Mouse (Mus musculus): ENCODE data around the gene Phf5a.

Phf5a gene

DNA sequence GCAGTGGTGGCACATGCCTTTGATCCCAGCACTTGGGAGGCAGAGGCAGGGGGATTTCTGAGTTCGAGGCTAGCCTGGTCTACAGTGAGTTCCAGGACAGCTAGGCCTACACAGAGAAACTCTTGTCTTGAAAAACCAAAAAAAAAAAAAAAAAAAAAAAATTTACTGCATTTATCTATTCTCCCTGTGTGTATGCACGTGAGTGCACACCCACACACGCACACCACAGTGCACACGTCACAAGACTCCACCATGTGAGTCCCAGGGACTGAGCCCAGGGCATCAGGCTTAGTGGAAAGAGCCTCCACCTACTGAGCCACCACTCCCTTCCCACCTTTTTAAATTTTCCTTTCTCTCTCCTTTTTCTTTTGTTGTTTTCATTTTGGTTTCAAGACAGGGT, 41.2 kb downstream of the Phf5a start:
- DNase-seq (ENCODE audit: low read depth in 1 of 2, low spot score in 2 of 2), result no peak

DNA sequence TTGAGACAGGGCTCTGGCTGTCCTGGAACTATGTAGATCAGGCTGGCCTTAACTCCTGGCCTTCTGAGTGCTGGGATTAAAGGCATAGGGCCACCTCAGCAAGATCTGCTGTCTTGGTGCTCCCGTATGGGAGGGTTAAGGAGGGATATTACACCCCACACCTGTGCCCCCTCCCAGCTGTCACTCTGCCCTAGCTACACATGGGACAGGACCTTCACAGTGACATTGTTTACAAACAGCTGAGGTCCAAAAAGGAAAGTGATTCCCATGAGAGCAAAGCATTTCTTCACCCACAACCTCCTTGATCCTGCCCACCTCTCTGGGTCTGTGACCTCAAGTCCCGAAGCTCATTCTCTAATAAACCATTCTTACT, 42.5 kb downstream of the Phf5a start:
- DNase-seq (ENCODE audit: low read depth in 1 of 2, low spot score in 2 of 2), result no peak

DNA sequence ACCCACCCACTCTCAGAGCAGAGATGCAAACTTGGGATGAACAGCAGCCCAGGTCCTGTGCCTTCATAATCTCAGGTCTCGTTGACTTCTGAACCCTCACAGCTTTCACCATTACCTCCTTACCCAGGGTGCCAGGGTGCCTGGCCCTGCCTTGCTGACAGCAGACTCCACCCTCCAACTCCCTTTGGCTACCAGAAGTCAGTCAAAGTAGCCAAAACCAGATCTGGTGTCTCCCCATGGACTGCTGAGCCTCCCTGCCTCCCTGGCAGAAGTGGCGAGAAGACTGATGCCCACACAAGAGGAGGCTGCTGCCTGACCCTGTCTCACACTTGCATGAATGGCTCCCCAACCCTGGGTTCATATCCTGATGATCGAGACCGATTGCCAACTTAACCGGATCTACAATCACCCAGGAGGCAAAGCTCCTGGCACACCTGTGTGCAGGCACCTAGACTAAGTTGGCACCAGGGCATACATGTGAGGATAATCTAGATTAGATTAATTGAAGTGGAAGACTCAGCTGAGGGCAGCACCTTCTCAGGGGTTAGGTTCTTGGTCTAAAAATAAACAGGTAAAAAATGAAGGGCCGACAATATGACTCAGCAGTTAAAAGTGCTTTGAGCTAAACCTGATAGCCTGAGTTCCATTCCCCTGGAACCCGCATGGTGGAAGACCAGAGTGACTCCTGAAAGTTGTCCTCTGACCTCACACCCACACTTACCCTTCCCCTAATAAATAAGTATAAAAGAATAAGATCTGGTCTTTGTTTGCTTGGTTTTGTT, 43.1 kb downstream of the Phf5a start:
- DNase-seq (ENCODE audit: low read depth in 1 of 2, low spot score in 2 of 2), result no peak

DNA sequence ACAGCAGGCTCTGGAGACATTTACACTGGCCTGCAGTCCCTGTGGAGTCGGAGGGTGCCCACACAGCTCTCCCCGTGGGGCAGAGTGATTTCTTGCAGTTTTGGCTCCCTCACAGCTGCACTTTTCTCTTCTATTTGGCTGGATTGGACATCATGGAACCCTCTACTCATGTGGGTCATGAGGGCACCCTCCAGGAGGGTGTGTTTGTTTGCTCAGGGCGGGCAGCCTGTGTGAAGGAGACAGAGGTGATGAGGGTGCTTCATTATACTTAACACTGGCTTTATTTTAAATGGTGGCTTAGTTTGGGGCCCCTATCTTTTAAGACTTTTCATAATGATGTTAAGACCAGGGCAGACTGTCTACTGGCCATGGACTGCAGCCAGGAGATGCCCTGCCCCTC, 46.9 kb downstream of the Phf5a start:
- DNase-seq (ENCODE audit: low read depth in 1 of 2, low spot score in 2 of 2), result no peak

- no peak for DNase-seq (ENCODE audit: low read depth in 1 of 2, low spot score in 2 of 2)
Measured at GRCm38 (mm10) chr15:81822631-81823030, 49.1 kb downstream of the Phf5a start.

- DNase-seq (ENCODE audit: low read depth in 1 of 2, low spot score in 2 of 2), result no peak
Measured at GRCm38 (mm10) chr15:81818404-81818803, 53.3 kb downstream of the Phf5a start.

GRCm38 (mm10) chr15:81814716-81815370, 56.9 kb downstream of the Phf5a start:
- no peak for DNase-seq (ENCODE audit: low read depth in 1 of 2, low spot score in 2 of 2)
